Mouse (Mus musculus): ENCODE measurements around the gene Smarca1.

Gene Smarca1

DNA sequence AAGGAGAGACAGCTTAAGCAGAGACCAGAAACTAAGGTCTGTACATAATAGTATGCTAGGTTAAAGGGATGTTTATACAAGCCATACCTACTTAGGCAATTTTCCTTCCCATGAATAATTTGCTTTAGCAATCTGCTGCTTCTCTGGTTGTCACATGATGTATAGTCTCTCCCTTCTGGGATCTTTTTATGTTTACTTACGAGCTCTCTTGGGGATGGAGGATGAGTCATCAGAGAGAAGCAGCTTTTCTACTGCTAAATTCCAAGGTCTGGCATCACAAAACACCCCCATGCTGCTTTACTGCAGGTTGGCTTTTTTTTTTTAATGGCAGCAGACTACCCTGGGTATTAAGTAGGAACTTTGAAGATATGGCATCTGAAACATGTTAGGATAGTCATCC is 132.6 kb downstream of the Smarca1 start:
- no peak for DNase-seq (ENCODE audit: low spot score)
